Mouse (Mus musculus) thymus, postnatal 10 days (tissue): ENCODE results near the gene Hist1h4h.
"Not testable (repeated sequence)": the region's sequence is repeated elsewhere in the genome, so short reads cannot be mapped to it uniquely, and the experiment has no call there.

Source experiments
- DNase-seq, 2 experiments: peaks; one replicate each; pipeline ENCODE4 v3.0.0; 2021; ENCODE audit warnings: low spot score in 2 of 2

Hist1h4h gene

DNA sequence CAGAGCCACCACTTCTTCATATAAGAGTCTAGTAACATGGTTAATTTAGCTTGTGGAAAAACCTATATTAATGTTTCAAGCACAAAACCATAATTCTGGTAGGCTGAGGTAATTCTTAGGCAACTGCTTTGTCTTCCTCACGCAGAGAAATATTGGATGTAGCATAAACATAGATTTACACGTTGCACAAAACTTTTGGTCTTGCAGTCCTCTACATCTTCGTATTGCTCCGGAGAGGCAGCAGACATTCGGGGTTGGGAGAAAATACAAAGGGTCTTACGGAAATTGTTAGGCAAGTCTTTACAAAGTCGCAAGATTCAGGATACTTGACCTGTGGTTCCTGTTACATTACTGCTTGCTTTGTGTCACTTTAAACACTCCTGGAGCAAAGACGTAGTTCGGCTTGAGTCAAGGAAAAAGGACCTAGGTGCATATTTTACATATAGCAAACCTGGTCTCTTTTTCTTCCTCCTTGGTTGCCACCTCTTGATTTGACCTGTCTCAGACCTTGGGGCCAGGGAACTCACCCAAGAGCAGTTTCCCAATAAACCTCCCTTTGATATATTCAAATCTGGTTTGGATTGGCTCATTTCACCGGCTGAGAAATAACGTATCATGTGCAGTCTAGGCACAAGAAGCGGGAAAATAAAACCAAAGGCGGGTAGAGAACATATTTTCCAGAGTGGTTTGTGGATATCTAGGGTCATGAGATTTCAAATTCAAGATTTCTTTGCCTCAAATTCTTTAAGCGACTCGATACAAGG lies 3.7 kb downstream of the Hist1h4h start:
- peak in 1 of 2 experiments; percentile 22 for DNase-seq

DNA sequence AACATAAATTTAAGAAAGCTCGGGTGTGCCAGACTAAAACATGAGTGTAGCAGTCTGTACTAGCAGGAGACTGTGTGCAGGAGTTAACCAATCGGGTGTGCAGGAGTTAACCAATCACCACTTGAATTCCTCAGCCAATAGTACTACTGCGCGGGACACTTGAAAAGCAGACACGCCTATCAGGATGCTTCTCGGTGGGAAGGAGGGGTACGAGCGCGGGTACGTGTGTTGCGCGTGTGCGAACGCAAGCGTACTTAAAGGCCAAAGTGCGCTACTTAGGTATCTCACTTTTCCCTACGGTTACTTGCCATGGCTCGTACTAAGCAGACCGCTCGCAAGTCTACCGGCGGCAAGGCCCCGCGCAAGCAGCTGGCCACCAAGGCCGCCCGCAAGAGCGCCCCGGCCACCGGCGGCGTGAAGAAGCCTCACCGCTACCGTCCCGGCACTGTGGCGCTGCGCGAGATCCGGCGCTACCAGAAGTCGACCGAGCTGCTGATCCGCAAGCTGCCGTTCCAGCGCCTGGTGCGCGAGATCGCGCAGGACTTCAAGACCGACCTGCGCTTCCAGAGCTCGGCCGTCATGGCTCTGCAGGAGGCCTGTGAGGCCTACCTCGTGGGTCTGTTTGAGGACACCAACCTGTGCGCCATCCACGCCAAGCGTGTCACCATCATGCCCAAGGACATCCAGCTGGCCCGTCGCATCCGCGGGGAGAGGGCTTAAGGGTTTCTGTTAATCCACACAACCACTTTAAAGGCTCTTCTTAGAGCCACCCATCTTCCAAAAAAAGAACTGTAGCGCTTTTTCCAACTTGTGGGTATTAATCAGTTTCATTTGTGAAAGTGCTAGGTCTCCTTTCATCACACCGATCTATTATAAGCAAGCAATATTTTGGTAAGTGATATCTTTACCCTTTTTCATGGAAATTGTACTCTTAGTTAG lies 4.6 kb downstream of the Hist1h4h start, which contains the start of gene Hist1h3g:
TSS of gene Hist1h3g (plus strand) at position 286 of the 939 bp plus-strand sequence.
- DNase-seq = peak; percentile 87 to 92

DNA sequence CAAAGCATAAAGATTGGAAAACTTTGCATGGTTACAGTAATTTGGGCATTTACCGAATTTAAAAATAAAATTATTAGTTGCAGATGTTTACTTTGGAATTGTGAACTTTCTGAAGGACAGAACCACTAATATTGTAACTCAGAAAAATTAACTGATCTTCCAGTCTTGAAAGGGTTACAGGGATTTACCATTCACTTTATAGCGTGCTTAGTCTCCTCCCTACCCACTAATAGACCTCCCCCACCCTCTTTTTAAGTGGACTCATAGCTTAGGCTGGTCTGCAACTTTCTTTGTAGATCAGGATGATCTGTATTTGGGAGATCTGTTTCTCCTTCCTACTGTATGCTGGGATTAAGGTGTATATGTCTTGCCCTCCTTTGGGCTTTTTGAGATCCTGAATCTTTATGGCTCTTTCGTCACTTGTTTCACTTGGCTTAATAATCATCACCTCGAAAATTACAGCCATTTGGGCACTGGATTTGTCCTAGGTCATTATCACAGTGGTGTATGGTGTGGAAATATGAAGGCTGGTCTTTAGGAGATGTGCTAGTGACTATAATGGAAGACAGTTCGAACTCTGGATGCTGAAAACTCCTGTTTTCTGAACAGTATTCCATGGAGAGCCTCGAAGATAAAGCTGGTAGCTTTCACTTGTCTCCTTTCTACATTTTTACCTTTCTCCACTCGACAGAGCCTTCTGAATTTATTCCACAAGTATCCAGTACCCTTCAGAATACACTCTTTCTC lies 5.4 kb downstream of the Hist1h4h start:
- no peak for DNase-seq

DNA sequence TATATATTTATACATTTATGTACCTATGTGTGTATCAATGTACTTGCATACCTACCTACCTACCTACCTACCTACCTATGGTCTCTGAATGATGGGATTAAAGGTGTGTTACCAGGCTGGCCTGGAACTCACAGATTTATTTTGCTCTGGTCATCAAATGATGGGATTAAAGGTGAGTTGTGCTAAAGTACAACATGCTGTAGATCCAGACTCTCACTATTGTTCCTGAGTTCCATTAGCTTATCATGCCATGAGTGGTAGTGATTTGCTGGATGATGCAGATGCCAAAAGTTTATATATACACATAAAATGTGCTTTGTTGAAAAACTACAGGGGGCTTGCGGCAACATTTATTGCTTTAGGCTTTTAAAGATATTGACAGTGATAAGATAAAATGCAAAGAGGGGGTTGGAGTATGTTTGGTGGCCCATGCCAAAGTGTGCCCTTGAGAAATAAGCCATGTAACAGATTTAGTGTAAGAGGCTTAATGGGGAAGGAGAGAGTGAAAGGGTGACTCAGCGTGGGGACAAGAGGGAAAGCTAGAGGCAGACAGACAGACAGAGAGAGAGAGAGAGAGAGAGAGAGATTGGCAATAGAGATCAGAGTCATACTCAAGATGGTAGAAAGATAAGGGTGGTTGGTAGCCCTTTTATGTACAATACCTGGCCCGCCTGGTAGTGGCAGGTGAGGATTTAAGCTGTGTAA lies 6.3 kb downstream of the Hist1h4h start:
- DNase-seq = no peak

DNA sequence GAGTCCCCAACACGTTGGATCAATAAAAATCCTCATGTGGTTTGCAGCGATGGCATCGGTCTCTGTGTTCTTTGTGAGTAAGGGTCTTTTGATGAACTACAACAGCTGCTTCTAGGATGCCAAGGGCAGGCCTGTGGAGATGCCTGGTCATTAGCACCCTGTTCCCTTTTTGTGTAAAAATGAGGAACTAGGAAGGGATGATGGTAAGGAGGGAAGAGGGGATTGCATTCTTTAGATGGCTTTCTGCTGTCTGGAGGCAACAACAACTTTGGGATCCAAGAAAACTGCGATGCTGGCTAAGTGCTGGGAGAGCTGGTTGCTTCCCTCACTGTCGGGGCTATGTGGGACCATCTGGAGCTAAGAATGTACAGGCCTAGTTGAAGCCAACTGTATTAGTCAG lies 7.4 kb downstream of the Hist1h4h start:
- DNase-seq = no peak

DNA sequence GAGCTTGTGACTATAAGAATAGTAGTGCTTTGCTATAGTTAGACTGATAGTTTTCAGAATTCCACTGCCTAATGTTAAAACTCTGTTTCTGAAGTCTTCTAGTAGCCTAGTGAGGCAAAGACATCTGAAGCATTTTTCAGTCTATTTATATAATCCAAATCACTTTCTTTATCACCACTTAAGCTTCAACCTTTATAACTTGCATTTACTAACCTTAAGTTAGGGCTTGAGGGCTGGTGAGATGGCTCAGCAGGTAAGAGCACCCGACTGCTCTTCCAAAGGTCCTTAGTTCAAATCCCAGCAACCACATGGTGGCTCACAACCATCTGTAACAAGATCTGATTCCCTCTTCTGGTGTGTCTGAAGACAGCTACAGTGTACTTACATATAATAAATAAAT lies 9.0 kb downstream of the Hist1h4h start:
- not testable (repeated sequence) for DNase-seq

DNA sequence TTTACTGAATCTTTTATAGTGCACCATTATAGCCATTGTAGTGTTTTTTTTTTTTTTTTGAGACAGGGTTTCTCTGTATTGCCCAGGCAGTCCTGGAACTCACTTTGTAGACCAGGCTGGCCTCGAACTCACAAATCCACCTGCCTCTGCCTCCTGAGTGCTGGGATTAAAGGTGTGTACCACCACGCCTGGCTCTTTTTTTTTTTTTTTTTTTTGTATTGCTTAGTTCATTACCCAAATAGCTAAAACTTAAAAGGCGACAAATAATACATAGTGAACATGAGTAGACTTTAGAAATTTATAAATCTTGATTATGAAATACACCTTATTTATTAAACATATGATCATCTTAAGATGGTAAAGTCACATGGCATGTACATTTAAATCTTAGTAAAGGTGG lies 10.6 kb downstream of the Hist1h4h start:
- no peak for DNase-seq

DNA sequence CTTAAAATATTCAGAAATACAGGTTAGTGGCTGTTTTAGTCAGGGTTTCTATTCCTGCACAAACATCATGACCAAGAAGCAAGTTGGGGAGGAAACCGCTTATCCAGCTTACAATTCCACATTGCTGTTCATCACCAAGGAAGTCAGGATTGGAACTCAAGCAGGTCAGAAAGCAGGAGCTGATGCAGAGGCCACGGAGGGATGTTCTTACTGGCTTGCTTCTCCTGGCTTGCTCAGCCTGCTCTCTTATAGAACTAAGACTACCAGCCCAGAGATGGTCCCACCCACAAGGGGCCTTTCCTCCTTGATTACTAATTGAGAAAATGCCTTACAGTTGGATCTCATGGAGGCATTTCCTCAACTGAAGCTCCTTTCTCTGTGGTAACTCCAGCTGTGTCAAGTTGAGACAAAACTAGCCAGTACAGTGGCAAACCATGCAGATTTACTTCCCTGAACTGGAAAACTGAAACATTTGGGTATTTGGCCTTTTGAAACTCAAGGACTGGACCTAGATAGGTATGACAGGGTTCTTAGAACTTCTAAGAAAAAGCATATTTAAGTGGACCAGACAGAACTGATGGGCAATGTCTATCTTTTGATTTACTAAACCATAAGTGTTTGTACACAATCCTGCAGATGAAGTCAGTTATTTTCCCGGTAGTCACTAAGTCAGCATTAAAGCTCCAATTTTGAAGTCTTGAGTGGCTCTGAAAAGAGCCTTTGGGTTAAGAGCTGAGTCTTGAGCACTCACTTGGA lies 11.6 kb downstream of the Hist1h4h start:
- DNase-seq = not testable (repeated sequence)

DNA sequence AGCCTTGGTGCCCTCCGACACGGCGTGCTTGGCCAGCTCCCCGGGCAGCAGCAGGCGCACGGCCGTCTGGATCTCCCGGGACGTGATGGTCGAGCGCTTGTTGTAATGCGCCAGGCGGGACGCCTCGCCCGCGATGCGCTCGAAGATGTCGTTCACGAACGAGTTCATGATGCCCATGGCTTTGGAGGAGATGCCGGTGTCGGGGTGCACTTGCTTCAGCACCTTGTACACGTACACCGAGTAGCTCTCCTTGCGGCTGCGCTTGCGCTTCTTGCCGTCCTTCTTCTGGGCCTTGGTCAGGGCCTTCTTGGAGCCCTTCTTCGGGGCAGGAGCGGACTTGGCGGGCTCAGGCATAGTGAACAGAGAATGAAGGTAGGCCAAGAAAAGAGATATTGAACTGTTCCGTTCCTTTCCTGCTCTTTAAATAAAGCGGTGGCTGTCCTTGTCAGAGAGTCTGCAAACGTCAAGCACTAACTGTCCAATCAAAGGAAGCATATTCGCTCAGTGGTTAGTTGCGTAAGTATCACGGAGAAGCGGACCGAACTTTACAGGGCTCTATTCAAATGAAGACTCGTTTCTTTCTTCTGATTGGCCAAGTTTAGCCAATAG lies 12.3 kb downstream of the Hist1h4h start, which contains the start of gene Hist1h2bh:
TSS of gene Hist1h2bh (minus strand) at position 394 of the 609 bp plus-strand sequence.
- peak; percentile 73 to 79 for DNase-seq

DNA sequence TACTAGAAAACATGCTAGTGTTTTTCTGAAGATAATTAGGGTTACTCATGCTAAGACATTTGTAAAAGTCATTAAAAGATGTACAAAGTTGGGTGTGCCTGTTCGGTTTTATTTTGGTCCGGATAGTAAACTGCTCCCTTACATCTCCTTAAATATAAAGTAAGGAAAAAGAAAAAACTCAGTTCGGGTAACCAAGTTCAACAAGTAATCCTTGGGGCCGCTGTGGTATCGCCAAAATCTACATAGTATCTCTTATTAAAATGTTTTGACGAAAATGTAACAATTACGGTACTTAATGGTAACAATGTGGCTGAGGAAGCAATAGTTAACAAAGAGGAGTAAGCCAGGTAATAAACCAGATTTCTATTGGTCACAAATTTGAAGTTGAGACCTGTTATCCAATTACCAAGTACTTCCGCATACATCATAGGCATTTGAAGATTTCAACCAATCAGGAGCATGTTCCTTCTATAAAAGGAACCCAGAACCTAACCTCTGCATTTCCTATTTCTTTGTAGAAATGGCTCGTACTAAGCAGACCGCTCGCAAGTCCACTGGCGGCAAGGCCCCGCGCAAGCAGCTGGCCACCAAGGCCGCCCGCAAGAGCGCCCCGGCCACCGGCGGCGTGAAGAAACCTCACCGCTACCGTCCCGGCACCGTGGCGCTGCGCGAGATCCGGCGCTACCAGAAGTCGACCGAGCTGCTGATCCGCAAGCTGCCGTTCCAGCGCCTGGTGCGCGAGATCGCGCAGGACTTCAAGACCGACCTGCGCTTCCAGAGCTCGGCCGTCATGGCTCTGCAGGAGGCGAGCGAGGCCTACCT lies 13.3 kb downstream of the Hist1h4h start, which contains the start of gene Hist1h3f:
TSS of gene Hist1h3f (plus strand) at position 88 of the 822 bp plus-strand sequence.
- peak; percentile 71 to 83 for DNase-seq

DNA sequence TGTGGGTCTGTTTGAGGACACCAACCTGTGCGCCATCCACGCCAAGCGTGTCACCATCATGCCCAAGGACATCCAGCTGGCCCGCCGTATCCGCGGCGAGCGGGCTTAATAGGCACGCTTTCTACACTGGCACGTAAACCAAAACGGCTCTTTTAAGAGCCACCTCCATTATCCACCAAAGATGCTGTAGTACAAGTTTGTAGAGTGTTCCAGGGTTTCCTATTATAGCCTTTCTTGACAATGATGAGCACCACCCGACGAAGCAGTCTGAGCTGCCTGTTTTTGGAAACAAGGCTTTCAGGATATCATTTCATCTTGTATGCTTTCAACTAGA lies 13.9 kb downstream of the Hist1h4h start:
- not testable (repeated sequence) for DNase-seq

DNA sequence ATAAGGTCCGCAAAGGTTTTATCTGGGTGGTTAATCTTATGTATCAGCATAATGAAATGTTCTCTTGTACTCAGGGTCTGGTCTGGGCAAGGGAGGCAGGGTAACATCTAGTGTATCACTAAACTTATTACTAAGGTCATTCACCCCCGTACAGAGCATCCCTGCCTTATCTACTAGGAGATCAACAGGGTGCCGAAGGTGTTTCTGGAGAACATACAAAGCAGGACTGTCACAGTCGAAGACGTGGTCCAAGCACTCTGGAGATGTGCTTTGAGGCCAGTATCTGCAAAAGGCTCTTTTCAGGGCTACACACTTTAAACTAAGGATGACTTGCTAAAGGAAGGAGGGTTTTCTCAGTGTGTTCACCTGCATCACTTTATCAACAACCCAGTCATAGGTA lies 15.8 kb downstream of the Hist1h4h start:
- DNase-seq = no peak

DNA sequence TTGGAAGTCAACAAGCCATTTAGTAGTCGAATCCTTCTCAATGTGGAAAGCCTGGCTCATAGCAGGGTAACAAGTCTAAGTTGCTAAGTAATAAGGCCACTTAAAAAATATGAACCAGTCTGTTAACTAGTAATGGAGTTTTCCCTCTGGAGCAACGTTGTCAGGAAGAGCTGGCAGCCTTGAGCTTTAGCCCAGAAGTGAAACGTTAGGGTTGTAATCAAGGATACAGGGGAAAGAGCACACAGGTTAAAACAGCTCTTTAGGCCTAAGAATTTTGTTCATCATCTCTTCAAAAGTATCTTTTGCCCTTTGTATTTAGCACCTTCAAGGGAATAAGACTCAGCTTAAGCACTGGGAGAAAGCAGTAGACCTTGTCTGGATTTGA lies 19.9 kb downstream of the Hist1h4h start:
- DNase-seq = no peak

DNA sequence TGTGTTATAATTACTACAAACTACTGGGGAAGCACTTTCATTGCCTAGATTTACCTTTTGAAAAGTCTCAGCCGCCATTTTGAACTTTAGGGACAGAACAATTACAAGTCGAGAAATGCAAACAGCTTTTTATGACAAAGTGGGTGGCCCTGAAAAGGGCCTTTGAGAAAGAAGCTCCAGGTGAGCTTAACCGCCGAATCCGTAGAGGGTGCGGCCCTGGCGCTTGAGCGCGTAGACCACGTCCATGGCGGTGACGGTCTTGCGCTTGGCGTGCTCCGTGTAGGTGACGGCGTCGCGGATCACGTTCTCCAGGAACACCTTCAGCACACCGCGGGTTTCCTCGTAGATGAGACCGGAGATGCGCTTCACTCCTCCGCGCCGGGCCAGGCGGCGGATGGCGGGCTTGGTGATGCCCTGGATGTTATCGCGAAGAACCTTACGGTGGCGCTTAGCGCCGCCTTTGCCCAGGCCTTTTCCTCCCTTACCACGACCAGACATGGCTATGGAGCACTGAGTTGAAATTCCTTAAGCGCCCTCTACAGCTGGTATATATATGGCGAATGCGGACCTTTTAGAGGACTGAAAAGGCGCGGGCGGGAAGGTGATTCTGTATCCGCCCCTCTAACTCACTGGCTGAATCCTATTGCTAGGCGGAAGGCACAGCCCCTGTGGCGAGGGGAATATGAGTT lies 20.4 kb downstream of the Hist1h4h start, which contains the start of gene Hist1h4f:
TSS of gene Hist1h4f (minus strand) at position 503 of the 689 bp plus-strand sequence.
- peak; percentile 86 to 89 for DNase-seq

DNA sequence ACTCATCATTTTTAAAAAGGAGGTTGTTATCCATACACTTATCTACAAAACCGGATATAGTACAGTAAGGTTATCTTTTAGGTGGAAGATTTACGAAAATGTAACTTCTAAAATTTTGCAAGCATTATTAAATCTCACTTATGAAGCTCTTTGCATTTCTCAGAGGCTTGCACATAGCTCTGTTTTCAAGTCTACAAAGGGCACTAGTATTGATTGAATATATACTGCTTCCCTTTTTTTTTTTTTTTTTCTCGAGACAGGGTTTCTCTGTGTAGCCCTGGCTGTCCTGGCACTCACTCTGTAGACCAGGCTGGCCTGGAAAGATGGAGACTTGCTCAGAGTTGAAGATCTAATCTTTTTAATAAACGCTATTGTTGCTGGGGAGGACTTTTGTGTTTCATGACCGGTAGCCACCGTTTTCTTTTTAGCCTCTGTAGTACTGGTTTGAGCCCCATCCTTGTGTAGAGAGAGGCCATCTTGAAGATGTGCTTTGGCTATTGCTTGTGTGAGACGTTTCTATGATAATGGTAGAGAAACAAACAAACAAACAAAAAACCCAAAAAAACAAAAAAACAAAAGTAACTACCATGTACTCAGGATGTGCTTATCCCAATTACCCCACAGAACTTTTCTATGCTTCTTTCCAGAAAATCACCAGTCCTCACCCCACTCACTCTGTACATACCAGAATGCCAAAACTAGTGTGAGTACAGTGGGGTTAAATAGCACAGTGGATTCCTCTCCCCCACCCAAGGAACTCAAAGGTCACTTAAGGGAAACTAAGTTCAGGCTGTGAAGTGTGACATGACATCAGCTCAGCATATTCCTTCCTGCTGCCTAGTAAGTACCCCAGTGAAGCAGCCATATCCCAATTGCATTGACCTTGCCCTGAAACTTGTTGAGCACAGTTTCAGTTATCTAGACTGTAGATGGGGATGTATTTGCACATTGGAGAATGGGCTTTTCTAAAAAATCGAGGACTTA lies 21.4 kb downstream of the Hist1h4h start:
- no peak for DNase-seq

DNA sequence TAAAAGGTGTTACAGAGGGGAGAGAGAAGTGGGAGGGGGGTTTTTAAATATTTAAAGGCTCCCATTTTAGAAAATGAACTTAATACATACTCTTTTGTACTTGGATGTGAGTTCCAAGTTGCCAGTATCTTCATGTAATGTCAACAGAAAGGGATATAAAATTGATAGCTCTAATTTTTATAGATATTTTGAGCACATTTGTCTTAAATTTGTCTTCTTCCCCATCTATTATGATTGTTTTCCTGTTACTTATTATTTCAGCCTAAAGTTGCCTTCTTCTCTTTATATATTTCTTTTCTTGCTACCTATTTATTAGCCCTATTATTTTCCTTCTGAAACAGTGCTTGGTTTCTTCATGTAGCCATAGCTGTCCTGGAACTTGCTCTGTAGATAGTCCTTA lies 22.1 kb downstream of the Hist1h4h start, which contains the start of gene Hist1h1d:
TSS of gene Hist1h1d (plus strand) at position 301 of the 400 bp plus-strand sequence.
- no peak for DNase-seq

DNA sequence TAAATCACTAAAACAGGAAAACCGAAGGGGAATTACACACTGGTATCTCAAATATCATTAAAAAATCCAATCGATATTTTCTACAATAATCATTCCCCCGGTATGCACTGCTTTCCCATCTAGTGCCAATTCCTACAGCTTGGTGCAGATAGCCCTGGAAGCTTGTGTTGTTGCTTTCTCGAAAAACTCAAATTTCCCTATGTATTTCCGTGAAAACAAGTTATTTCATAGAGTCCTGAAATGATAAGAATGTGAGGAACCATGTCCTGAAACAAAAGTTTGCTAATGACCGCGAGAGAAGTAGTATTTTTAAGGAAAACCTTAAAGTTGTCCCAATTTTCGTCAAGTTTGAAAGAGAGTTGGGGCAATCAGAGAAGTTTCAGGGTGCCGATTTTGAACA lies 23.5 kb downstream of the Hist1h4h start:
- DNase-seq = no peak
